Mouse (Mus musculus) neural tube, embryonic 13.5 days (tissue): ENCODE measurements around the gene Mrps18c. TPM values are rescaled to one million over a fixed set of nuclear protein-coding genes. Genes with fewer than 3 reads are reported as not detected.

Experiments
- ATAC-seq: fragments of 200-750 bp; cut with Nextera tagmentation; 2 replicates; pipeline ENCODE4 v1.8.0; 2017; ENCODE audit warnings: low read depth, mild to moderate bottlenecking, moderate TSS enrichment, moderate library complexity
- H3K27ac ChIP-seq: fragments of 300-500 bp; sonication (generic); replicated peaks from 2 replicates; pipeline ENCODE4 v1.5.1; 2015; ENCODE audit warnings: moderate library complexity, mild to moderate bottlenecking, inconsistent platforms
- H3K27me3 ChIP-seq: fragments of 300-500 bp; sonication (generic); 2 replicates; pipeline ENCODE4 v1.6.1; 2015; ENCODE audit warnings: mild to moderate bottlenecking, inconsistent platforms
- H3K36me3 ChIP-seq: fragments of 300-500 bp; sonication (generic); 2 replicates; pipeline ENCODE4 v1.6.1; 2015; ENCODE audit warnings: mild to moderate bottlenecking, inconsistent platforms
- H3K4me1 ChIP-seq: fragments of 300-500 bp; sonication (generic); replicated peaks from 2 replicates; pipeline ENCODE4 v1.6.1; 2015; ENCODE audit warnings: inconsistent platforms
- H3K4me2 ChIP-seq: fragments of 300-500 bp; sonication (generic); 2 replicates; pipeline ENCODE4 v1.6.1; 2015; ENCODE audit warnings: inconsistent platforms, mild to moderate bottlenecking, moderate library complexity
- H3K4me3 ChIP-seq: fragments of 300-500 bp; sonication (generic); 2 replicates; pipeline ENCODE4 v1.5.1; 2015; ENCODE audit warnings: mild to moderate bottlenecking, inconsistent platforms
- H3K9ac ChIP-seq: fragments of 300-500 bp; sonication (generic); 2 replicates; pipeline ENCODE4 v1.6.1; 2015; ENCODE audit warnings: moderate library complexity, mild to moderate bottlenecking, inconsistent platforms
- H3K9me3 ChIP-seq: fragments of 300-500 bp; sonication (generic); 2 replicates; pipeline ENCODE4 v1.6.1; 2016; ENCODE audit warnings: inconsistent platforms
- WGBS: fragments of 180-500 bp; shearing (Covaris S2); methylation state at CpG from one replicate; pipeline ENCODE4 v1.1.7; 2015; 5-methylcytosine and 5-hydroxymethylcytosine counted together
- polyA plus RNA-seq: library from polyadenylated mRNA; unstranded; fragments of >200 nt; fragmentation: Nextera tagmentation; extraction: Ambion mirVana; gene quantifications from 2 replicates; pipeline ENCODE4 v1.2.1, GENCODE M21; 2015

Mrps18c gene
- polyA plus RNA-seq, 1 experiment from 2014 or later, result 188 TPM

DNA sequence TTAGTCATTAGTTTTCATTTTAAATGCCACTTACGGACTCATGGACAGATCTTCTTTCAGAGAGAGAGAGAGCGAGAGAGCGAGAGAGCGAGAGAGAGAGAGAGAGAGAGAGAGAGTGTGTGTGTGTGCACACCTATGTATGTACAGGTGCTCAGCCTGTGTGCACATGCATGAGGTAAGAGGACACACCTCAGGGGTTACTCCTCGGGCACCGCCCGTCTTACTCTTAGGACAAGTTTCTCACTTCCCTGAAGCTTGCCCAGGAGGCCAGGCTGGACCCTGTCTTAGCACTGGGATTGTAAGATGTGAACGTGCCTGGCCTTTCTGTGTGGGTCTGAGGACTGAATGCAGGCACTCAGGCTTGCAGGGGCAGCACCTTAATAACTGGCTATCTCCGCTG, 10.9 kb upstream of the Mrps18c start:
- Histone ChIP-seq H3K27ac (no peak overlapping the region), H3K4me3 (no peak overlapping the region), H3K27me3 (no peaks in the 10 kb centered on the region), H3K9ac (no peak overlapping the region), H3K36me3 (peaks cover 93% of the 10 kb centered on the region), H3K4me2 (no peak overlapping the region), H3K4me1 (no peaks in the 10 kb centered on the region), H3K9me3 (no peaks in the 10 kb centered on the region)
- no peak for ATAC-seq
- 95% methylated on average over 9 of the region's 9 CpGs for WGBS

DNA sequence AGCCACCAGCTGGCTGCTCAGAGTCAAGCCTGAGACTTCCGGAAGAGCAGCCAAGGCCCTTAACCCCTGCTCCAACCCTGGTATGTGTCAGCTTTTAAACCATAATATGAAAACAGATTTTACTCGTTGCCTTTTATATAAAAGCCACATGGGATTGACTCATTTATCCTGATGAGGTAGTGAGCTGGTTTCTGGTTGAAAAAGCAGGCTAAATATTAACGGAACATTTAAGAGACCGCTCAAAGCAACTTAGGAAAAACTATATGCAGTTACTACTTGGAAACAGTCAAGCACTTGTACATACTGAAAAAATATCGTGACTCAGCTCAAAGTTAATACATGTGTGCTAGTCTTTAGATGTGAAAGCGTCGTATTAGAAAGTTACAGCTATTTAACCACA, 6.2 kb upstream of the Mrps18c start:
- Histone ChIP-seq H3K4me3 (no peak overlapping the region), H3K27ac (no peak overlapping the region), H3K9ac (no peak overlapping the region), H3K4me1 (peaks cover 7% of the 10 kb centered on the region), H3K4me2 (no peak overlapping the region), H3K9me3 (no peaks in the 10 kb centered on the region), H3K36me3 (peaks cover 84% of the 10 kb centered on the region), H3K27me3 (no peaks in the 10 kb centered on the region)
- WGBS, result 92% methylated on average over 7 of the region's 7 CpGs
- ATAC-seq, result no peak

DNA sequence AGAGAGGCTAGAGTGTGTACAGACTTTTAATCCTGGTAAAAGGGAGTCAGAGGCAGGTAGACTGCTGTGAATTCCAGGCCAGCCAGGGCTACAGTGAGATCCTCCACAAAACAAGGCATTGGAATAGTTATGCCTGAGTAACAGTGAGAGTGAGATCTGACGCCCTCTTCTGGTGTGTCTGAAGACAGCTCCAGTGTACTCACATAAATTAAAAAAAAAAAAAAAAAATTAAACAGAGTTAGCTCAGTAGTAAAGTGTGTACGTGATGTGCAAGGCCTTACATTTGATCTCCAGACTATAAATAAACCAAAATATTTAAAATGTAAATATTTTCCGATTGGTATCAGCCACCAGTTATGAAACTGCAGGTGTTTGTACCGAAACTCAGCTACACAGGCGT, 4.3 kb upstream of the Mrps18c start:
- 86% methylated on average over 5 of the region's 5 CpGs for WGBS
- no peak overlapping the region for H3K27ac ChIP-seq
- H3K4me3 ChIP-seq, result no peak overlapping the region
- no peaks in the 10 kb centered on the region for H3K9me3 ChIP-seq
- ATAC-seq, result no peak
- no peak overlapping the region for H3K9ac ChIP-seq
- H3K4me1 ChIP-seq, result peaks cover 16% of the 10 kb centered on the region
- H3K36me3 ChIP-seq, result peaks cover 66% of the 10 kb centered on the region
- no peaks in the 10 kb centered on the region for H3K27me3 ChIP-seq
- no peak overlapping the region for H3K4me2 ChIP-seq

DNA sequence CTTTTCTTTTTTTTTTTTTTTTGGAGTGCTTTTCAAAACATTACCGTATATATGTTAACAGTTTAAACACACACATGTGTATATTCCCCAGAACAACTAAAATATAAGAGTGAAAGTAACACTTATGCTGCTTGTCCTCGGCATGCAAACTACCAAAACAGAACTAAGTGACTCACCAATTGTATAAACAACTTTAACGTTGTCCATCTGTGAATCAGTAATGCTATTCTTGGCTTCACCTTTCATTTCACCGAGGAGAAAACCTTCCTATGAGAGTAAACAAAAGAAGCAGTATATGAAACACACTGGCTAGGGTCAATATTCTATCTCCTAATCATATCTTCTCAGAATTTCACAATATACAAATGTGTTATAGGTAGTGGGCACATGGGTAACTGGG, 19.9 kb downstream of the Mrps18c start:
- Histone ChIP-seq H3K4me2 (no peak overlapping the region), H3K4me1 (peaks cover 9% of the 10 kb centered on the region), H3K9ac (no peak overlapping the region), H3K27ac (no peak overlapping the region), H3K4me3 (no peak overlapping the region), H3K36me3 (peaks cover 11% of the 10 kb centered on the region; the same call in 1 of the 2 replicates), H3K27me3 (no peaks in the 10 kb centered on the region), H3K9me3 (no peaks in the 10 kb centered on the region)
- WGBS, result 85% methylated on average over 4 of the region's 4 CpGs
- ATAC-seq, result no peak

DNA sequence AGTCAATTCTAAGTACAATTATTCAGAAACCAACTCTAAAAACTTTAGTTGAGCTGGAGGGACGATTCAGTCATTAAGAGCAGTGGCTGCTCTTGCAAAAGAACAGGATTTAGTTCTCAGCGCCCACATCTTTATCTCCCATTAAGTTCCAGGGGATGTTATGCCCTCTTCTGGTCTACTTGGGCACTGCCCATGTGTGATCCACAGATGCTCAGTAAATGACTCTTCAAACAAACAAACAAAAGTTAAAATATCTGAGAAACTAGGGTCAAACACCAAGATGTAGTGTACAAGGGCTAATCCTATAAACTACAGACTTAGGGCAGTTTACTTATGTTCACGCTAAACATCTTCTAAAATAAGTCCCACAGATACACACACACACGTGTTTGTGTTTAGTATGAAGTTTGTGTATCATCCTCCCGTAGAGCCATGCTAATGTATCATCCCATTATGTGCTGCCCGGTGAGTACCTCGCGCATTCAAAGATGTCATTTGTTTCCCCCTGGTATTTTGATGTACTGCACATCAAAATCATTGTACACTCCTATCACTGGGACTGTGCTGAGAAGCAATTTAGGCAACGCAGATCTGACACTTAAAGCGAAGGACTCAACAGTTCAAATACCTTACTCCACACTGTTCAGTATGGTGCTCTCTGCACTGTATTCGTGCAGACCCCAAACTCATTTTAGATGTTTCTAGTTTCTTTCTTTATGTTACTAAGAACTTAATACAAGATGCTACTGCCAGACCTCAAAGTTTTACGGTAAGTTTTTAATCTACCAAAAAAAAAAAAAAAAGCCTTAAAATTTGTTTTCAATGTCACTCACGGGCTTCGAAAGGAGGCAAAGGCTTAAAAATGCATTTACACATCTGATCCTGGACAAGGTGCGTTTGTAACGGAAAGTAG, 21.4 kb downstream of the Mrps18c start:
- peak overlapping the region; percentile 84 for H3K4me3 ChIP-seq
- peak overlapping the region; percentile 85 for H3K27ac ChIP-seq
- H3K36me3 ChIP-seq, result peaks cover 7% of the 10 kb centered on the region; the same call in 1 of the 2 replicates
- ATAC-seq, result peak; percentile 36; the same call in 1 of the 2 replicates
- peak overlapping the region; percentile 88 for H3K4me2 ChIP-seq
- WGBS, result 30% methylated on average over 16 of the region's 16 CpGs
- peak overlapping the region; percentile 91 for H3K9ac ChIP-seq
- peaks cover 9% of the 10 kb centered on the region for H3K4me1 ChIP-seq
- no peaks in the 10 kb centered on the region for H3K9me3 ChIP-seq
- no peaks in the 10 kb centered on the region for H3K27me3 ChIP-seq

DNA sequence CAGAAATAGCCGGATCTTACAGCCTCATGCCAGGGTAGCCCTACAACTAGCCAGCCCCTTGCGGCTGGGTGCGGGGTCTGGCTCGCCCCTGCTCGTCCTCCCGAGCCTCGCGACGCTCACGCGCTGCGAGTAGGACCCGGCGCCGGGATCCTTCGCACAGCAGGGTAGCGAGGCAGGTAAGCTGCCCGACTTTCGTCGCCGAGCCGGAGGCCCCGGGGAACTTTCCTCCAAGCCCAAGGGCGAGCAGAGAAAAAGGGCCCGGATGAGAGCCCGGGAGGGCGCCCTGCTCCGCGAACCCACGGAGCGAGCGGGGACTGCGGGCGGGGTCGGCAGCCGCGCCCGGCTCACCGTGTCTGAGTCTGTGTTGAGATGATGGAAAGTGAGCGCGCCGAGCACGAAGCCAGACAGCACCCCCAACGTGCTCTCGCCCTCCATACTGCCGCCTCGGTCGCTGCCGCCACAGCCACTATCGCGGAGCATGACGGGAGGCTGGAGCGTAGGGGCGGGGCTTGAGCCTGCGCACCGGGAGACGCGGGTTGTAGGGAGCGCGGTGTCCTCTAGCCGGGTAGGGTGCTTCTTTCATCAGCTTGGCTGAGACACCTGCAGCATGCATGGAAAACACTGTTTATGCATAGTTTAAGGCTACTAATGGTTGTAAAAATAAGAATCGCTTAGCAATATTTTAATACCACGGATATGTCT, 22.2 kb downstream of the Mrps18c start, which contains the start of gene Abraxas1:
Gene Abraxas1 (minus strand): TSS at position 483 of the 702 bp plus-strand sequence.
- peaks cover 5% of the 10 kb centered on the region; the same call in 1 of the 2 replicates for H3K36me3 ChIP-seq
- peak within 1 kb of the TSS; percentile 91 for H3K9ac ChIP-seq
- H3K27ac ChIP-seq, result peak within 1 kb of the TSS; percentile 85
- under 1% methylated on average over 62 of the region's 63 CpGs for WGBS
- no peaks in the 10 kb centered on the region for H3K9me3 ChIP-seq
- H3K27me3 ChIP-seq, result no peaks in the 10 kb centered on the region
- ATAC-seq, result peak; percentile 98
- H3K4me3 ChIP-seq, result peak within 1 kb of the TSS; percentile 84
- H3K4me2 ChIP-seq, result peak within 1 kb of the TSS; percentile 88
- peaks cover 9% of the 10 kb centered on the region for H3K4me1 ChIP-seq

DNA sequence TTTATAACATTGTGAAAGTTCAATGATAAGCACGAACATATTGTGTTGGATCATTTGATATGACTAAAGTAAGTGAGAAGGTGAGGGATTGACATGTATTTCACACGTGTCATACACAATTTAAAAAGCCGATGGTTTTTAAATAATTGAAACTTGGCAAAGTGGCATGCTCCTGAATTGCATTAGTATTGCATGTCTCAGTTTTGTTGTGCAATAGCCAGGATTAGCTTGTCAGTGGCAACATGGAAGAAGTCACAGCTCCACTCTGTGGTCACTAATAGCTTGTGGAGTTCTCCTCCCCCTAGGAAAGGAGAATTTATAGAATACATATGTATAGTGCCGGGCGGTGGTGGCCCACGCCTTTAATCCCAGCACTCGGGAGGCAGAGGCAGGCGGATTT, 22.9 kb downstream of the Mrps18c start:
- no peak for ATAC-seq
- WGBS, result 85% methylated on average over 8 of the region's 8 CpGs

DNA sequence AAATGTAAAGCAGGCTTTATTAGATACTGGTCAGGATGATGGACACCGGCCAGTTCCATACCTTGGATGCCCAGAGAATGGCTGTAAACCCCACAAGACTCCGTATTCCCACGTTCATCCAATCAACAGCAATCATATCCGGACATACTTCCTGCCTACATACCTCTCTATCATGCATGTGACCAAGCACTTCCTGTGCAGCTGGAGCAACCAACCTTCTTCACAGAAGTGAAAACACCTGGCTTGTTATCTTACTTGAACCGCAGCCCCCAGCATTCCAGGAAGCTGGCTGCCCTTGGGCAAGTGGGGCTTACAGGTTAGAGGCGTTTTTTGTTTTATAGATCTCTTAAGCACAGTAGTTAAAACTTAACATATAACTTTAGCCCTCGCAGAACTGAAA, 24.4 kb downstream of the Mrps18c start:
- Histone ChIP-seq H3K4me1 (peaks cover 9% of the 10 kb centered on the region), H3K9ac (no peak overlapping the region), H3K9me3 (no peaks in the 10 kb centered on the region), H3K36me3 (no peaks in the 10 kb centered on the region), H3K4me3 (no peak overlapping the region), H3K27ac (no peak overlapping the region), H3K4me2 (no peak overlapping the region), H3K27me3 (no peaks in the 10 kb centered on the region)
- no peak for ATAC-seq
- 92% methylated on average over 7 of the region's 7 CpGs for WGBS

More for the DNA sequence above, 22.9 kb downstream of the Mrps18c start:
- Histone ChIP-seq H3K4me3 (peak overlapping the region; percentile 84), H3K27me3 (no peaks in the 10 kb centered on the region), H3K36me3 (0 out of 2 replicates have a peak, but pooled peaks cover 3% of the 10 kb centered on the region), H3K27ac (no peak overlapping the region), H3K4me1 (peaks cover 9% of the 10 kb centered on the region), H3K9ac (no peak overlapping the region), H3K4me2 (peak overlapping the region; percentile 88), H3K9me3 (no peaks in the 10 kb centered on the region)

DNA sequence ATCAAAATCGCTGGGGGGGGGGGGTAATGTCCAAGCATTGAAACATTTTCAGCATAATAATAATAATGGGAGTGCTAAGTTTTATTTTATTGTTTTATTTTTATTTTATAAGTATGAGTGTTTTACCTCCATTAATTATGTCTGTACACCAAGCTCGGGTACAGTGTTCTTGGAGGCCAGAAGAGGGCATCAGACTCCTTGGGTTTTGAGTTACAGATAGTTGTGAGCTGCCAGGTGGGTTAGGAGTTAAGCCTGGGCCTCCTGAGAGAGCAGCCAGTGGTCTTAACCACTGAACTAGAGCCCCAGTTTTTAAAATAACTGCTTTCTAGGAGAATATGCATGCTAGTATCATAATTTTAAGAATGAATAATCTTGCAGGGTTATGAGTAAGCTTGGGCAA, 27.5 kb downstream of the Mrps18c start:
- H3K9ac ChIP-seq, result no peak overlapping the region
- H3K4me3 ChIP-seq, result no peak overlapping the region
- no peaks in the 10 kb centered on the region for H3K9me3 ChIP-seq
- H3K27me3 ChIP-seq, result no peaks in the 10 kb centered on the region
- no peaks in the 10 kb centered on the region for H3K36me3 ChIP-seq
- no peak overlapping the region for H3K4me2 ChIP-seq
- no peak for ATAC-seq
- WGBS, result 14% methylated on average over 2 of the region's 2 CpGs
- H3K27ac ChIP-seq, result no peak overlapping the region
- peaks cover 3% of the 10 kb centered on the region; the same call in 1 of the 2 replicates for H3K4me1 ChIP-seq

DNA sequence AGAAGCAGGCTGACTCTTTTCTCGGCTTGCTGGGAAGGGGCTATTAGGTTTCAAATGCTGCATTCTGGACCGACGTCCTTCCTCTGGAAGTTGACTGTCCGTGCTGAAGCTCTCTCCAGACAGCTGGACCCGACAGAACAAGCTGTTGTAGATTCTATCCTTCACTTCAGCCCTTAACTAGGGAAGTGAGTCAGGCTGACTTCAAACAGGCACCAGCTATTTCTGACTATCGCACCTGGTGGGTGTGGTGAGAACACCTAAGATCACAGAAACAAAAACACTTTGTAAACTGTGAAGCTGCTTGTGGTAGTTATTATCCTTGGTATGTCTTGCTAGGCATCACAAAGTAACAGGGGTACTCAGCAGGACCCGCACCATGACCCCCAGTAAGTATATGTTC, 28.1 kb downstream of the Mrps18c start:
- Histone ChIP-seq H3K27me3 (no peaks in the 10 kb centered on the region), H3K4me1 (no peaks in the 10 kb centered on the region), H3K36me3 (no peaks in the 10 kb centered on the region), H3K27ac (no peak overlapping the region), H3K9ac (no peak overlapping the region), H3K9me3 (no peaks in the 10 kb centered on the region), H3K4me2 (no peak overlapping the region), H3K4me3 (no peak overlapping the region)
- WGBS, result 75% methylated on average over 7 of the region's 7 CpGs
- ATAC-seq, result no peak

DNA sequence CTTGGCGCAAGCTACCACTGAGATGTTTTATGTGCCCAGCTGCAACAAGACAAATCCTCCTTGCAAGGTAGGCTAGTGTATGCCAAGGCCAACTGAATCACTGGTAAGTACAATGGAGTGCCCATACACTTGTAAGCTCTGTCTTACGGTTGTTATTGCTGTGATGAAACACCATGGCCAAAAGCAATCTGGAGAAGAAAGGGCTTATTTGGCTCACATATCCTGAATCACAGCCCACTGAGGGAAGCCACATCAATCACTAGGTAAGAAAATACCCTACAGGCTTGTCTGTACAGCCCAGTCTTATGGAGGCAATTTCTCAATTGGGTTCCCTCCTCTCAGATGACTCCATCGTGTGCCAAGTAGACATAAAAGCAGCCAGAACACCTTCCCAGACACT, 30.3 kb downstream of the Mrps18c start:
- Histone ChIP-seq H3K27ac (no peak overlapping the region), H3K9ac (no peak overlapping the region), H3K4me1 (no peaks in the 10 kb centered on the region), H3K9me3 (no peaks in the 10 kb centered on the region), H3K4me3 (no peak overlapping the region), H3K27me3 (no peaks in the 10 kb centered on the region), H3K4me2 (no peak overlapping the region), H3K36me3 (no peaks in the 10 kb centered on the region)
- ATAC-seq, result no peak
- WGBS, result 59% methylated on average over 3 of the region's 3 CpGs

DNA sequence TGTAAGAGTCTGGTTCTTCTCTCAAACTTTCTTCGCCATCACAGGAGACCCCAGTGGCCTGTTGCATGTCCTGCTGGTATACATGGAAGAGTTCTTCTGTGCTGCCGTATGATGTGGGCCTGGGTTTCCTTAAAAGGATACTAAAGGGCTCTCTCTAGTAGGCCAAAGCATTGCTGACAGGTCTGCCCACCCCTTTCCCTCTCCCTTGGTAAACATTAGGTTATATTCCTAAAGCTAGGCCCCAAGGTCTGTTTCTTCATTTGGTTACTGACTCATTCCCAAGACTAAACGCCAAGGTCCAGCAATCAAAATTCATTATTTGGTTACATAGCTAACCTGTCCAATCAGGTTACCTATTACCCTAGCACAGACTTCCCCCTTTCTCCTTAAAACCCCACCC, 34.3 kb downstream of the Mrps18c start:
- no peak for ATAC-seq

More for the DNA sequence above, 34.3 kb downstream of the Mrps18c start:
- Histone ChIP-seq H3K4me3 (no peak overlapping the region), H3K27me3 (no peaks in the 10 kb centered on the region), H3K36me3 (no peaks in the 10 kb centered on the region), H3K9ac (no peak overlapping the region), H3K27ac (no peak overlapping the region), H3K9me3 (no peaks in the 10 kb centered on the region), H3K4me2 (no peak overlapping the region), H3K4me1 (no peaks in the 10 kb centered on the region)
- 86% methylated on average over 3 of the region's 3 CpGs for WGBS
